Mouse (Mus musculus): Measurements from ENCODE around the gene Mras.

Mras gene

GRCm38 (mm10) chr9:99357921-99358692 lies 79.1 kb downstream of the Mras start, which contains the start of gene Esyt3:
Gene Esyt3 (minus strand): TSS chr9:99358557.
- no peak for DNase-seq (ENCODE audit: low read depth)

GRCm38 (mm10) chr9:99357561-99357920 lies 79.6 kb downstream of the Mras start:
- no peak for DNase-seq (ENCODE audit: low read depth)

DNA sequence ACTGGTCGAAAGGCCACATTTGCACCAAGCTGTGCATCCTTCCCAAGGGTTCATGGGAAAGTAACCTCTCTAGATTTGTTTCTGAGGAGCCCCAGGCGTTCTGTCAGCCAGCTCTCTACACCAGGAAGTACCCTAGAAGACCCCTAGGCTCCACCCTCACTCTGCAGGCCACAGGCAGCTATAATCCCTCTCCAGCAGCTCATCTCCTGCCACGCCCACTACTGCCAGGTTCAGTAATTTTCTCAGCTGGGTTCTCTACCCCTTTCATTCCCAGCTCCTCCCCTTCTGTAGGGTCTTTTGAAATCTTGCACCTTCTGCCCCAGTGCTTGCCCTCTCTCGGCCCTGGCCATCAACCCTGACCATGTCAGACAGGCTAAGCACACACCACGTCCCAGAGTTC lies 81.2 kb downstream of the Mras start:
- no peak for DNase-seq (ENCODE audit: low read depth)

GRCm38 (mm10) chr9:99354796-99355195 lies 82.4 kb downstream of the Mras start:
- no peak for DNase-seq (ENCODE audit: low read depth)

DNA sequence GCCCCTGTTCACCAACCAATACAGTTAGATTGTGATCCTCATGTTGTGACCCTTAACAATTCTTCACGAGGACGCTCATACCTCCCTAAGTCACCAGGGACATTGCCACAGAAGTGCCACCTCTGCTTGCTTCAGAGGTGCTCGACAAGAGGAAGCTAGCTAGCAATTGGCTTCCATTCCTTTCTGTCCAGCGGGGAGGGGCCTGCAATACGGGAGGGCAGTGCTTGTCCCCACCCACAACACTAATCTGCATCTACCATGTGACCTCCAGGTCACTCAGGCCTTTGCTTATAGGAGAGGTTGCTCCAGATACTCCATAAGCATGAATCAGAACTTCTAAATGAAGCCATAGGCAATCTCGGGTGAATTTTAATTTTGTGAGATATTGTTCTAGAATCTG lies 83.8 kb downstream of the Mras start:
- no peak for DNase-seq (ENCODE audit: low read depth)

GRCm38 (mm10) chr9:99352964-99353363 lies 84.2 kb downstream of the Mras start:
- DNase-seq (ENCODE audit: low read depth) = no peak

GRCm38 (mm10) chr9:99345351-99345792 lies 91.8 kb downstream of the Mras start:
- DNase-seq (ENCODE audit: low read depth) = no peak

DNA sequence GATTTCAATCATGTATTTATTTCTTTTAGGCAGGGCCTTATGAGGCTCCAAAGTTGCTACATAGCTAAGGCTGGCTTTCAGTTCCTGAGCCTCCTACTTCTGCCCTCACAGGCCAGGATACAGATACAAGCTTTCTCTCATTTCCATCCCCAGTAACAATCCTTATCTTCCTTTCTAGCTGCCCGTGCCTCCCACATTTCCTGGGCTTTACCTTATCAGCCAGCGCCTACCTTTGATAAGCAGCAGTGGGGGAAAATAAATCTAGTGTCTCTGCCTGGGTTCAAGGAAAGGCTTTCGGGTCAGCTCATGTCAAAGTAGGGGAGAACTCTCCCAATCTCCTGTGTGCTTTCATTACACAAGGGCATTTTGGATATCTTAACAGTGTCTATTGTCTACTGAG lies 95.6 kb downstream of the Mras start:
- no peak for DNase-seq (ENCODE audit: low read depth)

DNA sequence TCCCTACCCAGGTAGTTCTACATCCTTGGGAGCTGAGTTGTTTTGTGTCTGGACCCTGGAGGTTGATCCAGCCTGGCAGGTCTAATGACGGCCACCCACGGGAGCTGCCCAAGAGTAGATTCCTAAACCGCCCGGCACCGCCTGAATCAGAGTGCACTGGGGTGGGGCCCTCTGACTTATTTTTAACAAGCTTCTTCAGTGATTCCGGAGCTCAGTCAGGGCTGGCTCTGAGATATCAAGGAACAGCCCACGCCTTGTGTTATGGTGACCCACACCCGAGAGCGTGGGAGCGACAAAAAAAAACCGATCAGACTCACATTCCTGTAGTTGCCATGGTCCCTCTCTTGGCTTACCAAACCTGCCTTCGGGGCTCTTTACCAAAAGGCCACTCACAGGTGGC lies 97.1 kb downstream of the Mras start:
- DNase-seq (ENCODE audit: low read depth) = no peak

DNA sequence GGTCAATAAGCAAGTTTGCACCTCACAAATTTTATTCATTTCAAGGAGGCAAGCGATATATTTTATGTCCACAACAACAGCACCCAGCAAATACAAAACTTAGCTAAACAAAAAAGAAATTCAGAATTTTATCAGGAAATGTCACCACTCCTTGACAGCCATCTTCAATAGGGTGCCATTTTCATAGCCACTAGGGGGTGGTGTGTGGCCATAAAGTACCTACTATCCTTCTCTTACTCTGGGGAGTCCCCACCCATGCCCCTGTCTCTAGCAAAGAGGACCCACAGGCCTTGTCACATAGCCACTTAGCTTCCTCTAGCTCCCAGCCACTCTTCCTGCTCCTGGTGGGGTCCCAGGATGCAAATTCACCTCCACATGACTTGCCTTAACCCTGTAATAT lies 98.0 kb downstream of the Mras start:
- DNase-seq (ENCODE audit: low read depth) = no peak

- no peak for DNase-seq (ENCODE audit: low read depth)
Observed at GRCm38 (mm10) chr9:99338293-99338692, 98.9 kb downstream of the Mras start.

DNA sequence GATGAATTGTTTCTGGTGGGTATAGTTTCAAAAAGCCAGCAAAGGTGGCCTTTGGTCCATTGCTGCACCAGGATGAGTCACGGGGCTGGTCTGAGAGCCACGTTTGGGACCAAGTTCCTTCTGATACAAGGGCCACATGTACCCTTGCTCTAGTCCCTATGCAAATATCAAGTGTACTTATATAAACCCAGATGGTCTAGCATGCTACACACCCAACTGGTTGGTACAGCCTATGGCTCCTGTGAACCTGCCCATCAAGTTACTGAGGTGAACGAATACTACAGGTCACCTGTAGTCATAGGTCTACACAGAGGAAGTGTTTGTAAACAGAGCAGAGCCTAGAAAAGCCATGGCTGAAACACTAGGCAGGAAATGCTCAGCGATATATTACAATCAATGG lies 100.6 kb downstream of the Mras start:
- no peak for DNase-seq (ENCODE audit: low read depth)

Data from fibroblast of lung, adult 2 months (primary cell).